ENCODE assay signal across 8 mouse cellular contexts in the genomic region with DNA sequence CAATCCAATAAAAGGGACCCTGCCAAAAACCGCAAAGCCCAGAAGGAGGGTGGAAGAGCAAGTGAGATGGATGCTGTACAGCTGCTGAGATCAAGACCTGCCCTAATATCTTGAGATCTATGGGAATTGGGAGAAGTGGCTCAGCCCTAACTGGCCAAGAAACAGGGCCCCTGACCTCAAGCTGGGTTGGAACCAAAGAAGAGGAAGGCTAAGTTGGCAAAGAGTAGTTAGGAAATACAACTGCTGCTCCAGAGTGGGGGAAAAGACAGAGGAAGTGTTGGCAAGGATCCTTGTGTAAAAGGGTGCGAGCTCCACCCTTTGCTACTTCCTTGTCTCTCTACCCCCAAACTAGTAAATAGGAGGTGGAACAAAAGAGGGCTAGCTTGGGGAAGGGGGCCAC. TPM values are rescaled to one million over a fixed set of nuclear protein-coding genes. Genes with fewer than 3 reads are reported as not detected.
DNase-seq lines count a peak whose midpoint lies in the region; ATAC-seq and TF ChIP-seq lines count a peak whose summit lies in the region.

No protein-coding gene starts in this region.

- no peaks in the 10 kb centered on the region for H3K4me1 ChIP-seq in kidney, adult 2 months (ENCODE audit: control insufficient read depth, insufficient read depth, low read length)
- peaks cover 20% of the 10 kb centered on the region for H3K4me1 ChIP-seq in hindbrain, embryonic 15.5 days (replicated peaks)
- no peaks in the 10 kb centered on the region for H3K4me1 ChIP-seq in lung, embryonic 14.5 days (ENCODE audit: insufficient read depth)
- H3K4me1 ChIP-seq in stomach, embryonic 14.5 days (ENCODE audit: control insufficient read depth, insufficient read depth, low read length), result no peaks in the 10 kb centered on the region

- peak overlapping the region; percentile 16; the same call in 1 of the 2 replicates for H3K4me3 ChIP-seq in kidney, adult 2 months (ENCODE audit: insufficient read depth, low read depth, low read length)
- peak overlapping the region; percentile 58 for H3K4me3 ChIP-seq in hindbrain, embryonic 15.5 days
- peak overlapping the region; percentile 49 for H3K4me3 ChIP-seq in lung, embryonic 14.5 days (ENCODE audit: low read depth, low read length)
- H3K4me3 ChIP-seq in stomach, embryonic 14.5 days (ENCODE audit: low read depth, low read length), result peak overlapping the region; percentile 52

- H3K36me3 ChIP-seq in kidney, adult 2 months (ENCODE audit: control insufficient read depth, insufficient read depth, low read length), result no peaks in the 10 kb centered on the region
- peaks cover 43% of the 10 kb centered on the region for H3K36me3 ChIP-seq in hindbrain, embryonic 15.5 days
- H3K36me3 ChIP-seq in lung, embryonic 14.5 days (ENCODE audit: insufficient read depth), result peaks cover 57% of the 10 kb centered on the region
- H3K36me3 ChIP-seq in stomach, embryonic 14.5 days (ENCODE audit: control insufficient read depth, insufficient read depth, low read length), result peaks cover 47% of the 10 kb centered on the region

- intact Hi-C loops in gastrocnemius, postnatal 14 days (cut with DNase I; ENCODE audit: low total_unique reads), result no loop called here

- whole genome bisulfite sequencing in kidney, adult 2 months, result 68% methylated on average over 2 of the region's 2 CpGs
- 94% methylated on average over 2 of the region's 2 CpGs for WGBS in hindbrain, embryonic 15.5 days
- 64% methylated on average over 2 of the region's 2 CpGs for WGBS in lung, embryonic 14.5 days
- WGBS in stomach, embryonic 14.5 days, result 85% methylated on average over 2 of the region's 2 CpGs

- peak; percentile 27 for DNase-seq in kidney, adult 2 months
- no peak for DNase-seq in kidney, adult 8-10 months
- peak; percentile 53 for DNase-seq in lung, embryonic 14.5 days
- DNase-seq in urinary bladder, postnatal 4 days (ENCODE audit: low spot score in 2 of 2), result no peak
- no peak for DNase-seq in gastrocnemius, adult 18-20 months (ENCODE audit: low spot score)
- no peak for DNase-seq in gastrocnemius, postnatal 14 days

- H3K9me3 ChIP-seq in hindbrain, embryonic 15.5 days, result no peaks in the 10 kb centered on the region
- no peaks in the 10 kb centered on the region for H3K9me3 ChIP-seq in lung, embryonic 14.5 days (ENCODE audit: low read depth, low read length)
- no peaks in the 10 kb centered on the region for H3K9me3 ChIP-seq in stomach, embryonic 14.5 days (ENCODE audit: control insufficient read depth, low read depth, low read length)

- H3K9ac ChIP-seq in hindbrain, embryonic 15.5 days, result peak overlapping the region; percentile 70; the same call in 1 of the 2 replicates
- H3K9ac ChIP-seq in lung, embryonic 14.5 days, result peak overlapping the region; percentile 39
- H3K9ac ChIP-seq in stomach, embryonic 14.5 days (replicated peaks; ENCODE audit: low read depth, low read length), result peak overlapping the region; percentile 4; the same call in 1 of the 2 replicates

- H3K27ac ChIP-seq in kidney, adult 2 months (ENCODE audit: insufficient read depth, low read depth, low read length), result peak overlapping the region; percentile 39; the same call in 1 of the 2 replicates
- no peak overlapping the region for H3K27ac ChIP-seq in hindbrain, embryonic 15.5 days (replicated peaks)
- H3K27ac ChIP-seq in lung, embryonic 14.5 days (ENCODE audit: low read depth), result no peak overlapping the region; the same call in 1 of the 2 replicates
- H3K27ac ChIP-seq in stomach, embryonic 14.5 days (ENCODE audit: low read length), result no peak overlapping the region

- TF ChIP-seq CTCF in kidney, adult 2 months (conservative IDR thresholded peaks at IDR 0.05; ENCODE audit: insufficient read depth, insufficient read length, low read depth, low read length), result no peak
- TF ChIP-seq CTCF in lung, embryonic 14.5 days (IDR thresholded peaks at IDR 0.05; ENCODE audit: low read depth), result no peak

- no peak for ATAC-seq in hindbrain, embryonic 15.5 days (ENCODE audit: low FRiP score, low read depth)
- ATAC-seq in lung, embryonic 14.5 days (ENCODE audit: insufficient read depth), result no peak
- no peak for ATAC-seq in stomach, embryonic 14.5 days (ENCODE audit: insufficient number of reproducible peaks, insufficient read depth, low FRiP score, low read depth)

- no peak for TF ChIP-seq POLR2A in kidney, adult 2 months (IDR thresholded peaks at IDR 0.05; ENCODE audit: low read depth, low read length)

- H3K27me3 ChIP-seq in kidney, adult 2 months (replicated peaks; ENCODE audit: control insufficient read depth, insufficient read depth, low read length), result no peaks in the 10 kb centered on the region
- no peaks in the 10 kb centered on the region for H3K27me3 ChIP-seq in hindbrain, embryonic 15.5 days
- H3K27me3 ChIP-seq in lung, embryonic 14.5 days (ENCODE audit: insufficient read depth, low read length), result no peaks in the 10 kb centered on the region
- H3K27me3 ChIP-seq in stomach, embryonic 14.5 days (ENCODE audit: control insufficient read depth, insufficient read depth, low read length), result no peaks in the 10 kb centered on the region

- peak overlapping the region; percentile 67 for H3K4me2 ChIP-seq in hindbrain, embryonic 15.5 days
- peak overlapping the region; percentile 68 for H3K4me2 ChIP-seq in lung, embryonic 14.5 days
- peak overlapping the region; percentile 60 for H3K4me2 ChIP-seq in stomach, embryonic 14.5 days (replicated peaks; ENCODE audit: low read depth, low read length)

RNA-seq across cellular contexts. Expression of a gene that starts 6.2 kb away (rescaled TPM):
- 125 and 161 TPM in 2 replicates for polyA plus RNA-seq in kidney, adult 2 months (2012; rRNA removed)
- polyA plus RNA-seq in hindbrain, embryonic 15.5 days (2015; fragmentation: Nextera tagmentation; extraction: Ambion mirVana), result 87.8 and 92.0 TPM in 2 replicates
- polyA plus RNA-seq in lung, embryonic 14.5 days (2014; fragmentation: Nextera tagmentation; extraction: Ambion mirVana), result 474 and 504 TPM in 2 replicates
- polyA plus RNA-seq in stomach, embryonic 14.5 days (2014; fragmentation: Nextera tagmentation; extraction: Ambion mirVana), result 515 and 563 TPM in 2 replicates
- 10 to 100 TPM; 30.5 to 50.1 TPM for total RNA-seq in gastrocnemius, adult 18-20 months (2021)
- total RNA-seq in gastrocnemius, postnatal 14 days (2021), result 10 to 100 TPM; 78.1 to 92.7 TPM

RNA-seq across cellular contexts. Expression of a gene that starts 11.1 kb away (rescaled TPM):
- polyA plus RNA-seq in kidney, adult 2 months (2012; rRNA removed), result 41.1 and 45.2 TPM in 2 replicates
- polyA plus RNA-seq in hindbrain, embryonic 15.5 days (2015; fragmentation: Nextera tagmentation; extraction: Ambion mirVana), result 14.5 and 16.7 TPM in 2 replicates
- polyA plus RNA-seq in lung, embryonic 14.5 days (2014; fragmentation: Nextera tagmentation; extraction: Ambion mirVana), result 29.1 and 29.3 TPM in 2 replicates
- 33.3 and 37.3 TPM in 2 replicates for polyA plus RNA-seq in stomach, embryonic 14.5 days (2014; fragmentation: Nextera tagmentation; extraction: Ambion mirVana)
- 10 to 100 TPM; 25.0 to 32.4 TPM for total RNA-seq in gastrocnemius, adult 18-20 months (2021)
- total RNA-seq in gastrocnemius, postnatal 14 days (2021), result 10 to 100 TPM; 17.5 to 18.4 TPM

RNA-seq across cellular contexts. Expression of a gene that starts 27.2 kb away (rescaled TPM):
- 1,301 and 1,460 TPM in 2 replicates for polyA plus RNA-seq in kidney, adult 2 months (2012; rRNA removed)
- polyA plus RNA-seq in hindbrain, embryonic 15.5 days (2015; fragmentation: Nextera tagmentation; extraction: Ambion mirVana), result 396 and 404 TPM in 2 replicates
- polyA plus RNA-seq in lung, embryonic 14.5 days (2014; fragmentation: Nextera tagmentation; extraction: Ambion mirVana), result 989 and 995 TPM in 2 replicates
- polyA plus RNA-seq in stomach, embryonic 14.5 days (2014; fragmentation: Nextera tagmentation; extraction: Ambion mirVana), result 893 and 924 TPM in 2 replicates
- total RNA-seq in gastrocnemius, adult 18-20 months (2021), result 100 to 1,000 TPM; 172 to 189 TPM
- 100 to 1,000 TPM; 121 to 122 TPM for total RNA-seq in gastrocnemius, postnatal 14 days (2021)

RNA-seq across cellular contexts. Expression of a gene that starts 38.3 kb away (rescaled TPM):
- polyA plus RNA-seq in kidney, adult 2 months (2012; rRNA removed), result 79.6 and 104 TPM in 2 replicates
- polyA plus RNA-seq in hindbrain, embryonic 15.5 days (2015; fragmentation: Nextera tagmentation; extraction: Ambion mirVana), result 73.2 and 80.1 TPM in 2 replicates
- 54.1 and 54.3 TPM in 2 replicates for polyA plus RNA-seq in lung, embryonic 14.5 days (2014; fragmentation: Nextera tagmentation; extraction: Ambion mirVana)
- 64.6 and 67.5 TPM in 2 replicates for polyA plus RNA-seq in stomach, embryonic 14.5 days (2014; fragmentation: Nextera tagmentation; extraction: Ambion mirVana)
- total RNA-seq in gastrocnemius, adult 18-20 months (2021), result 10 to 100 TPM; 40.2 to 47.4 TPM
- total RNA-seq in gastrocnemius, postnatal 14 days (2021), result 10 to 100 TPM; 31.6 to 34.1 TPM

RNA-seq across cellular contexts. Expression of a gene that starts 38.7 kb away (rescaled TPM):
- 26.0 and 26.1 TPM in 2 replicates for polyA plus RNA-seq in kidney, adult 2 months (2012; rRNA removed)
- polyA plus RNA-seq in hindbrain, embryonic 15.5 days (2015; fragmentation: Nextera tagmentation; extraction: Ambion mirVana), result 4.4 and 4.7 TPM in 2 replicates
- polyA plus RNA-seq in lung, embryonic 14.5 days (2014; fragmentation: Nextera tagmentation; extraction: Ambion mirVana), result 10.3 and 11.0 TPM in 2 replicates
- 17.3 and 18.7 TPM in 2 replicates for polyA plus RNA-seq in stomach, embryonic 14.5 days (2014; fragmentation: Nextera tagmentation; extraction: Ambion mirVana)
- total RNA-seq in gastrocnemius, adult 18-20 months (2021), result 100 to 1,000 TPM; 114 to 124 TPM
- total RNA-seq in gastrocnemius, postnatal 14 days (2021), result 10 to 100 TPM; 79.6 to 82.4 TPM

Comparison
In these comparisons a context has a peak if more than half of its experiments do, and no peak if none do; other contexts are left out.
1. DNase-seq: peak in kidney, adult 2 months (single experiment) and lung, embryonic 14.5 days (single experiment); none in kidney, adult 8-10 months (0 of 2), urinary bladder, postnatal 4 days (0 of 2), gastrocnemius, adult 18-20 months (single experiment) and gastrocnemius, postnatal 14 days (single experiment).
2. H3K9ac ChIP-seq: peak in every context shown above with its lines; median percentile 70 in hindbrain, embryonic 15.5 days; 39 in lung, embryonic 14.5 days; 4 in stomach, embryonic 14.5 days.
3. Peak in every context shown above with its lines, with median percentiles within 50 percentile points of each other: H3K4me3 ChIP-seq and H3K4me2 ChIP-seq.